Mouse (Mus musculus): ENCODE data around the gene Tesk1. TPM values are rescaled to one million over a fixed set of nuclear protein-coding genes. Genes with fewer than 3 reads are reported as not detected.

Tesk1 gene
- total and polyA plus RNA-seq, 3 experiments = 1.9 to 6.0 (median 4.5) TPM

DNA sequence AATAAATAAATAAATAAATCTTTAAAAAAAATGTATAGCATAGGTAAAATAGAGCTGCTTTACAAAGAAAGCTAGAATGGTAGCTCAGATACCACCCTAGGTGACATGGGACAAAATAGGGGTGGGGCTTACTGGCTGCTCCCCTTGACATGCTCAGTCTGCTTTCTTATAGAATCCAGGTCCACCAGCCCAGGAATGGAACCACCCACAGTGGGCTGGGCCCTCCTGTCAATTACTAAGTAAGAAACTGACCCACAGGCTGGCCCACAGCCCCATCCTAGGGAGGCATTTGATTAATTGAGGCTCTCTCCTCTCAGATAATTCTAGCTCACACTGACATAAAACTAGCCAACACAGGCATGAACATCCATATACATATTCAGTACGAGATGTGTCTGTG lies 8.9 kb upstream of the Tesk1 start:
- DNase-seq (ENCODE audit: extremely low read depth) = no peak
- peaks cover 28% of the 10 kb centered on the region for H3K27me3 ChIP-seq (replicated peaks)
- peaks cover 0 to 8% of the 10 kb centered on the region in 2 experiments; a peak in 2 of 4 replicates for H3K4me1 ChIP-seq (ENCODE audit: control insufficient read depth in 1 of 2, insufficient read depth in 2 of 2)
- no peak overlapping the region for H3K4me3 ChIP-seq (replicated peaks in 1 of 3; ENCODE audit: low read depth in 2 of 3, low read length in 2 of 3, poor library complexity in 1 of 3)
- H3K9ac ChIP-seq (ENCODE audit: insufficient read depth, low read depth) = no peak overlapping the region
- H3K79me2 ChIP-seq (replicated peaks; ENCODE audit: control insufficient read depth, extremely low read depth, insufficient read depth, poor library complexity, severe bottlenecking) = no peaks in the 10 kb centered on the region
- H3K9me3 ChIP-seq (replicated peaks; ENCODE audit: low read length) = no peaks in the 10 kb centered on the region
- H3K4me2 ChIP-seq (ENCODE audit: insufficient read depth, low read depth, poor library complexity, severe bottlenecking) = no peak overlapping the region
- dilution Hi-C loops (cut with MboI; ENCODE audit: extremely low pct_ligation_motif_present, extremely low pct_unique_long_range_greater_than_20kb, low sequenced_read_pairs) = no loop called here
- TF ChIP-seq MXI1 (IDR thresholded peaks at IDR 0.05; ENCODE audit: low read depth, low read length) = no peak
- in situ Hi-C loops (cut with MboI; ENCODE audit: low pct_ligation_motif_present, low pct_unique_long_range_greater_than_20kb, low sequenced_read_pairs) = no loop called here
- H3K36me3 ChIP-seq (replicated peaks in 1 of 2; ENCODE audit: control insufficient read depth in 1 of 2, insufficient read depth in 1 of 2, low read length in 1 of 2) = no peaks in the 10 kb centered on the region
- H3K27ac ChIP-seq (ENCODE audit: insufficient read depth, low read depth) = no peak overlapping the region

DNA sequence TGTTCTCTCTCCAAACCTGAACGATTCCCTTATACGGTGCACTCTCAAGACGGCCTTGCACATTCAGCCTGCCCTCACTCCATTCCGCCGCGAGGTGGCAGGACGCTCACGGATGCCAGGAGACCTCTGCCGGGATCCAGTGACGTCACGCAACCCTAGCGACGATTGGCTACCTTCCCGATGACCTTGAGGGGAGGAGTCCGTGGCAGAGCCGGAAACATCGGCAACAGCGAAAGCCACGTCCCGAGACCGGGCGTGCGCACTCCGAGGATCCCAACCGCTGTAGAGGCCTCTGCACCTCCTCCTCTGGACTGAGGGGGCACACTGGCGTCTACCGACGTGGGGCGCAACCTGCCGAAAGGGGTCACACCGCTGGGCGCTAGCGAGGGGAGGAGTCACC lies 305 bp downstream of the Tesk1 start:
- in situ Hi-C loops (cut with MboI; ENCODE audit: low pct_ligation_motif_present, low pct_unique_long_range_greater_than_20kb, low sequenced_read_pairs) = loop anchor here (5.0 kb wide), 1 partner anchor 40 kb away; the partner anchor contains the start of gene Sit1
- Histone ChIP-seq H3K9ac (ENCODE audit: insufficient read depth, low read depth) (peak overlapping the region; percentile 83), H3K36me3 (replicated peaks in 1 of 2; ENCODE audit: control insufficient read depth in 1 of 2, insufficient read depth in 1 of 2, low read length in 1 of 2) (peaks cover 4 to 26% of the 10 kb centered on the region in 2 experiments), H3K4me1 (ENCODE audit: control insufficient read depth in 1 of 2, insufficient read depth in 2 of 2) (peaks cover 4 to 10% of the 10 kb centered on the region in 2 experiments; a peak in 3 of 4 replicates), H3K4me2 (ENCODE audit: insufficient read depth, low read depth, poor library complexity, severe bottlenecking) (peak overlapping the region; percentile 88), H3K9me3 (replicated peaks; ENCODE audit: low read length) (no peaks in the 10 kb centered on the region), H3K4me3 (replicated peaks in 1 of 3; ENCODE audit: low read depth in 2 of 3, low read length in 2 of 3, poor library complexity in 1 of 3) (peak overlapping the region; percentile 64 to 70 (median 65)), H3K27me3 (replicated peaks) (peaks cover 10% of the 10 kb centered on the region), H3K27ac (ENCODE audit: insufficient read depth, low read depth) (peak overlapping the region; percentile 21; the same call in 1 of the 2 replicates), H3K79me2 (replicated peaks; ENCODE audit: control insufficient read depth, extremely low read depth, insufficient read depth, poor library complexity, severe bottlenecking) (no peaks in the 10 kb centered on the region)
- peak; percentile 99 for DNase-seq (ENCODE audit: extremely low read depth)
- TF ChIP-seq USF1 (IDR thresholded peaks at IDR 0.05; ENCODE audit: low read depth, low read length) (no peak), ELF1 (IDR thresholded peaks at IDR 0.05; ENCODE audit: low read depth, low read length) (peak; percentile 88), MAZ (IDR thresholded peaks at IDR 0.05; ENCODE audit: low read depth, low read length) (peak; percentile 69; the same call in 1 of the 2 replicates), CTCF (conservative IDR thresholded peaks at IDR 0.05 in 1 of 2, IDR thresholded peaks at IDR 0.05 in 1 of 2; ENCODE audit: low read depth in 2 of 2, low read length in 2 of 2) (peak; percentile 73 to 95), JUN (IDR thresholded peaks at IDR 0.05; ENCODE audit: insufficient read depth, low read depth, low read length) (no peak), SIN3A (IDR thresholded peaks at IDR 0.05; ENCODE audit: low read length) (peak; percentile 59; the same call in 1 of the 2 replicates), JUND (conservative IDR thresholded peaks at IDR 0.05; ENCODE audit: low read depth, low read length) (no peak; the same call in 1 of the 2 replicates), SMC3 (IDR thresholded peaks at IDR 0.05; ENCODE audit: low read depth, low read length) (peak; percentile 98), TCF12 (IDR thresholded peaks at IDR 0.05; ENCODE audit: low read depth, low read length) (peak; percentile 63), HCFC1 (IDR thresholded peaks at IDR 0.05; ENCODE audit: low read depth, low read length) (peak; percentile 61), ZC3H11A (IDR thresholded peaks at IDR 0.05; ENCODE audit: low read depth, low read length) (no peak; the same call in 1 of the 2 replicates), CHD1 (IDR thresholded peaks at IDR 0.05; ENCODE audit: low read depth, low read length) (no peak), USF2 (conservative IDR thresholded peaks at IDR 0.05; ENCODE audit: low read depth, low read length) (no peak), NELFE (IDR thresholded peaks at IDR 0.05; ENCODE audit: low read depth, low read length) (peak; percentile 48), BHLHE40 (IDR thresholded peaks at IDR 0.05; ENCODE audit: low read depth, low read length) (peak; percentile 64), E2F4 (IDR thresholded peaks at IDR 0.05; ENCODE audit: insufficient replicate concordance, low read depth, low read length) (no peak), EP300 (IDR thresholded peaks at IDR 0.05; ENCODE audit: low read length) (no peak), NRF1 (IDR thresholded peaks at IDR 0.05; ENCODE audit: low read depth, low read length) (peak; percentile 80), IRF4 (IDR thresholded peaks at IDR 0.05; ENCODE audit: low read depth, low read length) (no peak), PAX5 (IDR thresholded peaks at IDR 0.05; ENCODE audit: low read length) (no peak), POLR2A (IDR thresholded peaks at IDR 0.05; ENCODE audit: low read depth, low read length) (peak; percentile 71), MEF2A (IDR thresholded peaks at IDR 0.05; ENCODE audit: borderline replicate concordance, low read depth, low read length) (no peak; the same call in 1 of the 2 replicates), RAD21 (IDR thresholded peaks at IDR 0.05; ENCODE audit: low read depth, low read length) (peak; percentile 92), MAFK (IDR thresholded peaks at IDR 0.05; ENCODE audit: insufficient replicate concordance, low read length) (no peak), TBP (conservative IDR thresholded peaks at IDR 0.05; ENCODE audit: low read depth, low read length) (peak; percentile 74; the same call in 1 of the 2 replicates)
- dilution Hi-C loops (cut with MboI; ENCODE audit: extremely low pct_ligation_motif_present, extremely low pct_unique_long_range_greater_than_20kb, low sequenced_read_pairs) = no loop called here
